Mouse (Mus musculus) intestine, postnatal 0 days (tissue): Measurements from ENCODE around the gene Agr2. TPM values are rescaled to one million over a fixed set of nuclear protein-coding genes. Genes with fewer than 3 reads are reported as not detected.

Experiments used
- ATAC-seq: fragments of 200-750 bp; cut with Nextera tagmentation; 2 replicates; pipeline ENCODE4 v1.8.0; 2017; ENCODE audit warnings: mild to moderate bottlenecking, moderate TSS enrichment, moderate library complexity
- H3K27ac ChIP-seq: fragments of 300-500 bp; sonication (generic); 2 replicates; pipeline ENCODE4 v1.5.1; 2014; ENCODE audit warnings: mild to moderate bottlenecking, low read depth, low read length, moderate library complexity
- H3K27me3 ChIP-seq: fragments of 300-500 bp; sonication (generic); replicated peaks from 2 replicates; pipeline ENCODE4 v1.6.1; 2014; ENCODE audit warnings: low read length, mixed read lengths; ENCODE audit not compliant: control insufficient read depth, insufficient read depth
- H3K36me3 ChIP-seq: fragments of 300-500 bp; sonication (generic); 2 replicates; pipeline ENCODE4 v1.6.1; 2014; ENCODE audit warnings: mild to moderate bottlenecking, moderate library complexity; ENCODE audit not compliant: control insufficient read depth, insufficient read depth
- H3K4me1 ChIP-seq: fragments of 300-500 bp; sonication (generic); replicated peaks from 2 replicates; pipeline ENCODE4 v1.6.1; 2014; ENCODE audit warnings: antibody characterized with exemption, low read length, mixed read lengths; ENCODE audit not compliant: control insufficient read depth, insufficient read depth
- H3K4me2 ChIP-seq: fragments of 300-500 bp; sonication (generic); replicated peaks from 2 replicates; pipeline ENCODE4 v1.6.1; 2014; ENCODE audit warnings: low read depth, mild to moderate bottlenecking, moderate library complexity
- H3K4me3 ChIP-seq: fragments of 300-500 bp; sonication (generic); 2 replicates; pipeline ENCODE4 v1.5.1; 2014; ENCODE audit warnings: low read depth, low read length
- H3K9ac ChIP-seq: fragments of 300-500 bp; sonication (generic); 2 replicates; pipeline ENCODE4 v1.6.1; 2014; ENCODE audit warnings: mild to moderate bottlenecking, low read depth, low read length
- H3K9me3 ChIP-seq: fragments of 300-500 bp; sonication (generic); 2 replicates; pipeline ENCODE4 v1.6.1; 2016; ENCODE audit warnings: mixed run types; ENCODE audit not compliant: control insufficient read depth
- CTCF ChIP-seq: sonication (generic); IDR thresholded peaks from 2 replicates; pipeline ENCODE4 v1.5.1; 2016; ENCODE audit warnings: low read depth, mild to moderate bottlenecking, control low read depth, antibody characterized with exemption, moderate library complexity
- WGBS: fragments of 180-500 bp; shearing (Covaris S2); extraction: QIAGEN DNeasy Blood & Tissue Kit; methylation state at CpG from one replicate; pipeline ENCODE4 v1.1.7; 2014; 5-methylcytosine and 5-hydroxymethylcytosine counted together
- polyA plus RNA-seq: library from polyadenylated mRNA; unstranded; fragments of >200 nt; fragmentation: Nextera tagmentation; extraction: Ambion mirVana; gene quantifications from 2 replicates; pipeline ENCODE4 v1.2.1, GENCODE M21; 2015

The Agr2 gene
- polyA plus RNA-seq, 1 experiment from 2014 or later = 502 TPM

DNA sequence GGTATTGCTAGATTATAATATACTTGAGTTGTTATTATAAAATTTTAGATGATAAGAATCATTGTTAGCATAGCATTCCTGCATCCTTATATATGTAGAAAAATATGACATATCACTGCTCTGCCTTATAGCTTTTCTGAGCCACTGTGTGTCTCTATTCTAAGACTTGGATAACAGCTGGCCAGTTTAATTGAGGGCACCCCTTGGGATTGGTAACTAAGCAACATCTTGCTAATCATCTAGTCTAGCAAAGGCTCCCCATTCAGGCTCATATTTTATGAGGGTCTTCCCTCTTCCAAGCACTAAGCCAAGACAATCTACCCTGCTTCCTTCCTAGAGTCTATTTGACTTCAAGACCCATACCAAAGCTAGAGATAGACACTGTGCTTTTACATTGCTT is 1.4 kb downstream of the Agr2 start:
- no peaks in the 10 kb centered on the region for H3K36me3 ChIP-seq
- no peak overlapping the region for H3K9ac ChIP-seq
- no peak overlapping the region for H3K27ac ChIP-seq
- H3K27me3 ChIP-seq = no peaks in the 10 kb centered on the region
- no peak overlapping the region for H3K4me2 ChIP-seq
- TF ChIP-seq CTCF = no peak
- 0 out of 2 replicates have a peak, but pooled peaks cover 5% of the 10 kb centered on the region for H3K4me1 ChIP-seq
- no peaks in the 10 kb centered on the region for H3K9me3 ChIP-seq
- no peak for ATAC-seq
- H3K4me3 ChIP-seq = no peak overlapping the region

DNA sequence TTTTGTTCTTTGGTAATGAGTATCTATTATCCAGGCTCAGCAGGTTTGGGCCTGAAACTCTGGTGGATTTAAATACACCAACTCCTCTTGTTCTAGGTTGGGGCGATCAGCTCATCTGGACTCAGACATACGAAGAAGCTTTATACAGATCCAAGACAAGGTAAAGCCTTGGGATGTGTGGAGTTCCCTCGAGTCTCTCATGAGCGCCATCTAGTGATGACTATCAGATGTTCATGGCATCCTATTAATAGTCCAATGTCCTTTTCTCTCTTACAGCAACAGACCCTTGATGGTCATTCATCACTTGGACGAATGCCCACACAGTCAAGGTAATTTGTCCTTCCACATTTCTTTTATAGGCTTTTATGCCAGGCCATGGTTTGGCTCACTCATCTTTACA is 3.1 kb downstream of the Agr2 start:
- Histone ChIP-seq H3K36me3 (no peaks in the 10 kb centered on the region), H3K9ac (no peak overlapping the region), H3K27ac (no peak overlapping the region), H3K27me3 (no peaks in the 10 kb centered on the region), H3K9me3 (no peaks in the 10 kb centered on the region), H3K4me2 (no peak overlapping the region), H3K4me1 (0 out of 2 replicates have a peak, but pooled peaks cover 5% of the 10 kb centered on the region), H3K4me3 (no peak overlapping the region)
- ATAC-seq = peak; percentile 36; the same call in 1 of the 2 replicates
- WGBS = 27% methylated on average over 5 of the region's 5 CpGs
- peak; percentile 80 for TF ChIP-seq CTCF

DNA sequence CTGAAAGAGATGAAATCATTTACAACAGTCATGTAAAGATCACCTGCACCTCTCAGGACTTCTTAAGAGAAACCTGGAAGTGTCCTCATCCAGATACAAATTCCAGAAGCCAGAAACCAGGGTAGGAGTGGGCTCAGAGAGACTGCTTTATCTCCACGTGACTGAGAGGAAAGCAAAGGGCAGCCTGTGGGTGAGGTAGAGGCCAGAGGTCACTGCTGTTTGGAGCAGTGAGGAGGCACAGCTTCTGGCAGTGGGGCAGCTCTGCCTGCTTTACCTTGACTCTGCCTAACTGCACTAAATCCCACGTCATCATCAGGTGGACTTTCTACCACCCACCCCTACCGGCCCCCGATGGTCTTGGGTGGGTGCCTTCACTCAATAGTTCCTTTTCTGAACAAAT is 12.0 kb downstream of the Agr2 start:
- Histone ChIP-seq H3K27ac (peak overlapping the region; percentile 41), H3K9ac (no peak overlapping the region), H3K36me3 (no peaks in the 10 kb centered on the region), H3K9me3 (no peaks in the 10 kb centered on the region), H3K27me3 (no peaks in the 10 kb centered on the region), H3K4me2 (no peak overlapping the region), H3K4me3 (no peak overlapping the region), H3K4me1 (peaks cover 18% of the 10 kb centered on the region; the same call in 1 of the 2 replicates)
- ATAC-seq = peak; percentile 80
- TF ChIP-seq CTCF = no peak
- WGBS = 54% methylated on average over 4 of the region's 4 CpGs

DNA sequence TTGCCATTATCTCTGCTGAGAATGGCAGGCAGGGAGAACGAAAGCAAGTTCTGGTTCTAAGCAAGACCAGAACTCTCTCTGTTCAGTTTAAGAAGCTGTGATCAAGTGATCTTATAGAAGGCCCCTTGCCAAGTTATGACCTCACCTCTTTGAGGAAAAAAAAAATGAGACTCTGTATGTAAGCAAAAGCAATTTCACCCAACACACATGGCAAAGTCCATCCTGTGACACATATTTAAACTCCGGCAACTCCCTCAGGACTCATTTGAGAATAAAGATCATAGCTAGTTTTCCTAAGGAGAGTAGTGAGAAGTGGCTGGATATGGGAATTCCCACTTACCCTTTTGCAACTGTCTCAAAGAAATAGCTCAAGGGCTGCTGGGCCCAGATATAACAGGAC is 14.9 kb downstream of the Agr2 start:
- no peak for TF ChIP-seq CTCF
- Histone ChIP-seq H3K9ac (no peak overlapping the region), H3K36me3 (no peaks in the 10 kb centered on the region), H3K4me1 (peaks cover 18% of the 10 kb centered on the region; the same call in 1 of the 2 replicates), H3K4me3 (no peak overlapping the region), H3K9me3 (no peaks in the 10 kb centered on the region), H3K4me2 (no peak overlapping the region), H3K27me3 (no peaks in the 10 kb centered on the region), H3K27ac (peak overlapping the region; percentile 78)
- peak; percentile 68 for ATAC-seq
- 24% methylated on average over 2 of the region's 2 CpGs for WGBS

DNA sequence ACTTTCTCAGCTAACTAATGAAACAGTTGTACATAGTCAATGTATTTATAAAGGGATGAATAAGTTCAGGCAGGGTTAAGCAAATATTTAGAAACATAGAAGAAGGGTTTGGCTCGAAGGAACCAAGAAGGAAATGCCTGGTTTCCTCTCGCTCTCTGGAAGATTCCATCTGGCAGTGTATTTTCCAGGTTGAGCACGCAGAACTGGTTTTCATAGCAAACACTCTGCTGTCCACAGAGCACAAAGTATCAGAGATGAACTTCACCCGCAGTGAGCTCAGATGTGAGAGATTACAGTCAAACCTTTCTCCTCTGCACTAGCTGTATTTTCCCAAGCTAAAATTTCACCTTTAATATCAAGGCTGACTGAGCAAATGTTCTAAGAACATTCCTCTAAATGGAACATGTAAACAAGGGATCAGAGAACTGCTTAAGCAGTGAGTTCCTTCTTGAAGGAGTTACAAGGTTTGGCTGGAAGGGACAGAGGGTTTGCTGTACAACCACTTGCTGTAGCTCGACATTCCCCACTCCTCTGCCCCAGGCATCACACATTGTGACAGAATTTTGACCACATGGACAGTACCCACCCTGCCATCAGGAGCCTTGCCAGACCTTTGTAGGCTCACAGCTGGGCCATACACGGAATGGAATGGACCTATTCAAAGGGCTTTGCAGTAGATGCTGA is 15.8 kb downstream of the Agr2 start:
- Histone ChIP-seq H3K9me3 (no peaks in the 10 kb centered on the region), H3K4me1 (peaks cover 18% of the 10 kb centered on the region; the same call in 1 of the 2 replicates), H3K9ac (no peak overlapping the region), H3K27me3 (no peaks in the 10 kb centered on the region), H3K36me3 (no peaks in the 10 kb centered on the region), H3K4me2 (no peak overlapping the region; the same call in 1 of the 2 replicates), H3K4me3 (no peak overlapping the region), H3K27ac (peak overlapping the region; percentile 78)
- no peak for TF ChIP-seq CTCF
- peak; percentile 22; the same call in 1 of the 2 replicates for ATAC-seq
- WGBS = 11% methylated on average over 6 of the region's 6 CpGs

DNA sequence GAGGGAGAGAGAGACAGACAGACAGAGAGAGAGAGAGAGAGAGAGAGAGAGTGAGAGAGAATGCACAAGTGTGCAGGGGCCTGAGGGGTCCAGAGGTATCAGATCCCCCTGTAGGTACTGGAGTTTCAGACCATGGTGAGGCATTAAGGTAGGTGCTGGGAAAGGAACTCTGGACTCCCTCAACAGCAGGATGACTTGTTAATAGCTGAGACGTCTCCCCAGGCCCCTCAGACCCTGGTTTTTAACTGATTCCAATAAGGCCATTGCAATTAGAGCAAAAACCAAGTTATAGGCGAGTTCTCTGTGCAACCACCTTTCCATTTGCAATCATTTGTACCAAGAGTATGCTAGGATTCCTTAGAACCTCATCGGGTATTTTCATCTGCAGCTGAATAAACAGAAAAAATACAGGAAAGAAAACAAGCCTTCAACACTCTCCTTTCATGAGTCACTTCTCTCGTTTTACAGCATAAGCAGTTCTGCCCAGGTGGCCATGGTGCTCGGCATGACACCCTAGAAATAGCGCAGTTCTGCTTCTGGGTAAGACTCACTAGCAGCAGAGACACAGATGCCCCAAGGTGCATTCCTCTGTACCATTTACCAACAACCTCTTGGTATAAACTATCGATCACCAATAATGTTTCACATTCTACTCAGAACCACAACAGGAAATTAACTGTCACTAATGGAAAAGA is 20.7 kb downstream of the Agr2 start:
- WGBS = 75% methylated on average over 7 of the region's 7 CpGs
- H3K4me3 ChIP-seq = no peak overlapping the region
- H3K4me2 ChIP-seq = no peak overlapping the region
- no peak overlapping the region for H3K27ac ChIP-seq
- H3K9ac ChIP-seq = no peak overlapping the region
- H3K36me3 ChIP-seq = peaks cover 6% of the 10 kb centered on the region
- no peaks in the 10 kb centered on the region for H3K9me3 ChIP-seq
- no peak for TF ChIP-seq CTCF
- H3K4me1 ChIP-seq = 0 out of 2 replicates have a peak, but pooled peaks cover 8% of the 10 kb centered on the region
- no peak for ATAC-seq
- no peaks in the 10 kb centered on the region for H3K27me3 ChIP-seq
